Mouse (Mus musculus) urinary bladder, adult 2 months (tissue): ENCODE data around the gene Rtbdn. TPM values are rescaled to one million over a fixed set of nuclear protein-coding genes. Genes with fewer than 3 reads are reported as not detected.

ENCODE experiments used
- DNase-seq: peaks from one replicate; pipeline ENCODE4 v3.0.0; 2022; ENCODE audit warnings: low spot score
- polyA plus RNA-seq: library from polyadenylated mRNA; depleted of rRNA; stranded (reverse); fragments of >200 nt; gene quantifications from 2 replicates; pipeline ENCODE4 v1.2.3, GENCODE M21; 2012

Rtbdn gene
- polyA plus RNA-seq, 1 experiment: not detected

DNA sequence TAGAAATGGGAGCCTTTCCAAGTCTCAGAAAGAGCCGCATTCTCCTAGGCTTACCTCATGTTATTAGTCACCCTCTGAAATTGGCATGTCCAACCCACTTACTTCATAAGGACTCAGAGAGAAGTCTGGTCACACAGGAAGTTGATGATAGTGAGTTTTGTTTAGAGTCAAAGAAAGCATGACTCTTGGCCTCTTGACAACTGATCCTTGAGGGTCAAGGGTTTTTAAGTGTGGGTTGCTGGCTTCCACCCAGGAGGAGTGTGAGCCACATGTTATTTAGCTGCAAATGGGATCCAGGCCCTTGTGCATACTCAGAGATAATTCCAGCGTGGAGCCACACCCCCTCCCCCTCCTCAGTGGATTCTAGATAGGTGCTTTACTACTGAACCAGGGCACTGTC lies 25.2 kb upstream of the Rtbdn start:
- no peak for DNase-seq

DNA sequence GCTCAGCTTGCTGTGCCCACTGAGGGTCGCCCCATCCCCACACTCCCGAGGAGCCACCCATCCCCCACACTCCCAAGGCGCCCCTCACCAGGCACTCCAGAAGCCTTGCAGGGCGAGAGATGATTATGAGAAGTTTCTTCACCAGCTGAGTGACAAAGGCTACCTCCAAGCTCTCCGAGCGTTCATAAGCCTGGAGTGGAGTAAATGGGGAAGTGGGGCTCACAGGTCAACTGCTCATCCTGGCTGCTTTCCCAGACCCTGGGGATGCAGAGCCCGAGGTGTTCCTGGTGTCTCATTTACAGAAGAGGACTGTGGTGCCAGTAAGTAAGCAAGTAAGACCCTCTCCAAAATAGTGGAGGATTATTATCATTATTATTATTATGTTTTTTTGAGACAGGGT lies 21.2 kb upstream of the Rtbdn start:
- DNase-seq: no peak

DNA sequence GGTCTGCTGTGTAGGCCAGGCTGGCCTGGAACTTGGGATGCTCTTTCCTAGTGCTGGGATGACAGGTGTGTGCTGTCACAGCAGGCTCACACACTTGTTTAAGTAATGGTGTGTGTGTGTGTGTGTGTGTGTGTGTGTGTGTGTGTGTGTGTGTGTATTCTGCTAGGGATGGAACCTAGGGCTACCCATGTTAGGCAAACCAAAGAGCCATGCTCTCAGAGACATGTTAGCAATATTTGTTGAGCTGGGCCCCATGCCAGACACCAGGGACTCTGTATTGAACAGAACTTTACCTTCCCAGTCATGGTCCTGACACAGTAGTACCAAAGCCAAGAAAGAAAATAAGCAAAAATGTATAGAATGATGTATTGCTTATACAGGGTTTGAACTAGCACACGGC lies 19.3 kb upstream of the Rtbdn start:
- DNase-seq: no peak

DNA sequence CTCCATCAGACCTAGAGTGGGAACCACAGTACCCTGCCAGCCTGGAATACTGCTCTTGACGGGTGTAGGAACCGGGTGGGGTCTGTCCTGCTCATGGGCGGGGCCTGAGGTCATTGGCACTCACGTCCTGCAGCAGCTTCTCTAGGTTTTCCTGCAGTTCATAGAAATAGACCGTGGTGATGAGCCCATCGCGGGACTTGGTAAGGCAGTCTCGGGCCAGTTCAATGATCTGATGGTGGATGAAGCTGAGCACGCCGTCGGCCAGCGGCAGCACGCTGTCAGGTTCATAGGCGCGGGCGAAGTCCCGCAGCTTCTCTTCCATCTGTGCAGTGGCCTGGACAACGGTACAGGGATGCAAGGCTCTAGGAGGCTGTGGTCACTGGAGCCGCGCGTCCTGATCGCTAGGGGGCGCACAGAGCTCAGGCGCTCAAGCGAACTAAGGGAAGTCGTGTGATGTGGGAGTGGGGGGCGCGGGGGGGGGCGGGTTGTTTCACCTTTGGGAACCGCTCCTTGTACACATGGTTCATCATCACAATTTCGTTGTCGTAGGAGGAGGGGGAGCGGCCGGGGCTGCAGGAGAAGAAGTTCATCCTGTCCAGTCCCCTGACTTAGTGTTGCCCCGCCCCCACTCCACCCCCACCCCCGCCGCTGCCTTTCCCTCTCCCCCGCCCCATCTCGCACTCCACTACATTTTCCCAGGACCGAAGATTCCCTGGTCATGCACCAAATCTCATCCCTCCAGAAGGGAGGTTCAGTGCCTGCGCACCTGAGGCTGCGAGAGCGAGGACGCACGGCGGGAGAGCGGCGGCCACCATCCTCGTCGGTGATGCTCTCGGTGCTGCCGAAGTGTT lies 18.1 kb upstream of the Rtbdn start:
- no peak for DNase-seq

DNA sequence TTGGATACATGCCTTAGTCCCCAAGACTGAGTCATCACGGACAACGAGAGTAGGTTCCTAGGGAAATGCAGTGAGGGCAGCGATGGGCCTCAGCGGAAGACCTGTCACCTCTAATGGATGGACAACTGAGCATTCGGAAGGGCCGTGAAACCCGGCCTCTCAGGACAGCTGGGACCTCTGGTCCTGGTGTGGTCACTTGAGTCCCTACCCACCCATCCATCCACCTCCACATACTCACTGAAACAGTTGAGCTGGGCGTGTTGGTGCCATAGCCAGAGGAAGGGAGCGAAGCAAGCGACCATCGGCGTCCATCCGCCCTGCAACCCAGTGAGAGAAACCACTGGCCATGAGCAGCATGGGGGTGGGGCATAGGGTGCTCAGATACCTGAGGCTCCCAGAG lies 16.2 kb upstream of the Rtbdn start:
- DNase-seq: no peak

DNA sequence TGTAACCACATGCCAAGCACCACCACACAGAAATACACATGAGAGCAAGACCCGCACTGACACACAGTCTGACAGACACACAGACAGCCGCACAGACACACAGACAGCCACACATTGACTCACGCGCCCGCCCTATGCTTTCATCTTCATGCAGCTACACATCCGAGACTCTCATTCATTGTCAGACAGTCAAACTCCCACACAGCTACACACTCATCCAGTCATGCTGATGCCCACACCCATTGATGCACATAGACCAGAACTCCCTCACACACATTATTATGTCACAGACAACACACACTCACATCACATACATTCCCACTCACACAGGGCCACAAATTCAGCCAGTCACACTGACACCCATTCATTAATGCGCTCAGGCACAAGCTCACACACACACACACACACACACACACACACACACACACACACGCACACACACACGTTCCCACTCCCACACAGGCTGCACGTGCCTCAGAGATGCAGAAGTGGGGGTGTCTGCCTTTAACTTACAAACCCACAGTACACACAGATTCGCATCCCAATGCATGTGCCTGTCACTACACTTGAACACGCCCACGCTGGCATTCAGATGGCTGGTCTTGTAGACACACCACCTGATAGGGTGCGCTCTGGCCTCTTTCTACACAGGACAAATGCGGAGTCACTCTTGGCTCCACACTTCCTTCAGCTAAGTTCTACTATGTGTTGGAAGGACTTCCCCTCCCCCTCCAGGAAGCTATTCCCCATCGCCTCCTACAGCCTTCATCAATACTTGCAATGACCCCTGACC lies 12.8 kb upstream of the Rtbdn start:
- no peak for DNase-seq

DNA sequence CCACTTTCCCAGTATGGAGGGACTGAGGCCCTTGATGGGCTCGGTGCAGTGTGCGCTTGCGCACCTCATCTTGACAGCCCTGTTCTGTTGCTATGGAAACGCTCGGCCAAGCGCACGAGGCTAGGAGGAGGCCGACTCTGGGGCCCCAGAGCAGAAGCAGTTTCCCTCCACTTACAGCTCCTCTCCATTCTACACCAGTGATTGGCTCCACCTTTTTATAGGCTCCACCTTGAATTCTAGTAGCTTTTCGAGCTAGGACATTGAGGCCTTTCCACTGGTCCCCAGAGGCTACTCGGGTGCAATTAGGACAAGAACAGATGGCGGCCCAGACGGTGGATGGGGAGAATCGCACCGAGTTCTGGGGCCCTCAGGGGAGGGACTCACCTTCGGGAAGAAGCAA lies 11.9 kb upstream of the Rtbdn start:
- no peak for DNase-seq

DNA sequence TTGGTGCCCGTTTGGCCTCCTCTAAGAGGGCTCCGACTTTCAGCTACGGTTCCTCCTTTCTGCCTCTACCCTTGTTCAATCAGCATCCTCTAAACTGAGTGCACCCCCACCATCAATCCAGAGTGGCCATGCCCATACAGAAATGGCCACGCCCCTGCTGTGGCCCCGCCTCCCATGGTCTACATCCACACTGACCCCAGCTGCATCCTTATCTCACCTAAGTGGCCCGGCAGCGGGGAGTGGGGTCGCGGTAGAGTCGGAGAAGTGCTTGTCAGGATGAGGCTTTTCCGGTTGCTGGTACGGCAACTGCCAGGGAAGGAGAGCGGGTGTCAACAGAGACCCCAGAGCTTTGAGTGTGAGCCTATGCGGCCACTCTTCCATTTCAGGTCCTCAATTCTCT lies 11.3 kb upstream of the Rtbdn start:
- DNase-seq: no peak

DNA sequence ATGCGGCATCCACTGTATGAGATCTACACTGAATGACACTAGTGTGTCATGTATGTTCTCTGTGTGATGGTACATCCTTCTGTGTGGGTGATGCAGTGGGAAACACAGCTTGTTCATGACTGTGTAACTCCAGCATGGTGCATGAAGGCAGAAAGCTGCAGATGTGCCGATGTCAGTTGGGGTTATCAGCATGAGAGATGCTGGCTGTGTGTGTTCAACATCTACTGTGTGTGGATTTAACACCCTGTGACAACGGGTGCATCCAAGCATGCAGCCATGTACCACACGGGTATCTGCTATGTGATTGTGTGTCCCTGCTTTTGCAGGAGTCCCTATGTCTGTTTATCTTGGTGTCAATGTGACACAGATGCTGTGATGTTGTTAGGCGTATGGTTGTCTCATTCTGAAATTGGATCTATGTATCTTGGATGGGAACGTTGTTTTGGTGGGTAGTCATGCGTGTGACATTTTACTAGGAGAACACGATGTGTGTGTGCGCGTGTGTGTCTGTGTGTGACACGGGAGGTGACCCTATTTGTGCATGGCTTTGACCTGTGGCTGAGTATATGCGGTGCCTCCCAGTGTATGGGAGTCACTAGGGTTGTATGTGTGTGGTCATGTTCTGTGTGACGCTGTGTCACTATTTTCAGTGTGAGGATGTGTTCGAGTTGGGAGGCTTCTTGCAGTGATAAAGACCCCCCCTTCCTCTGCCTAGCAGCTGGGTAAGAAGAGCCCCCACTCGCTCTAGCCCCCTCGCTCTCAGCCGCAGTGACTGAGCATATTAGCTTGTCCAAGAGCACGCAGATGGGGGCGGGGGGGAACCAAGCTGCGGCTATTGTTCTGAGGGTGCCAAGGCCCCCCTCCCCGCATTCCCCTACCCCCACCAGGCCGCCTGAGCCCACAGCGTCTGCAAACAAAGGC lies 10.5 kb upstream of the Rtbdn start:
- DNase-seq: no peak

DNA sequence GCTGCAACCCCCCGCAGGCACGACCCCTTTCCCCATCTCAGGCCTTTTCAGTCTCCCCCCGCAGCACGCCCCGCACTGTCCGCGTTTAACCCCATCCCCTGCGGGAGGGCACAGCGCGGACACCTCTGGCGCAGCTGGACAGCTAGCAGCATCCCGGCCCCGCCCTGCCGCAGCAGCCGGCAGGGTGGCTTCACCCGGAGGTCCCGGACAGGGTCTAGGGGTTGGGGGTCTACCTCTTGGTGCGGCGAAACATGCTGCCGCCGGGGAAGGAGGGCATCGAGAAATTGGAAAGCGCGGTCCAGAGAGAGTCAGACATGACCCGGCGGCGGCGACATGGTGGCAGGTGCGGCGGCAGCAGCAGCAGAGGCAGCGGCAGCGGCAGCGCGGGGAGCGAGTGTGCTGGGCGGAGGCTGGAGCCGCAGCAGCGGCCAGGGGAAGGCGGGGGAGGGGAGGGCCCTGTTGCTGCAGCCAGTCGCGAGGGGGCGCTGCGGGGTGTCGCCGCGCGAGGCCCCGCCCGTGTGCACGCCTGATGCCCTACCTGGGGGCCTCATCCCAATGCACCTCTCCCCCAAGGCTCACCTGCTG lies 9.7 kb upstream of the Rtbdn start, which contains the start of gene Mast1:
Mast1 (minus strand) TSS at position 398 of the 585 bp plus-strand sequence.
- peak; percentile 47 for DNase-seq

DNA sequence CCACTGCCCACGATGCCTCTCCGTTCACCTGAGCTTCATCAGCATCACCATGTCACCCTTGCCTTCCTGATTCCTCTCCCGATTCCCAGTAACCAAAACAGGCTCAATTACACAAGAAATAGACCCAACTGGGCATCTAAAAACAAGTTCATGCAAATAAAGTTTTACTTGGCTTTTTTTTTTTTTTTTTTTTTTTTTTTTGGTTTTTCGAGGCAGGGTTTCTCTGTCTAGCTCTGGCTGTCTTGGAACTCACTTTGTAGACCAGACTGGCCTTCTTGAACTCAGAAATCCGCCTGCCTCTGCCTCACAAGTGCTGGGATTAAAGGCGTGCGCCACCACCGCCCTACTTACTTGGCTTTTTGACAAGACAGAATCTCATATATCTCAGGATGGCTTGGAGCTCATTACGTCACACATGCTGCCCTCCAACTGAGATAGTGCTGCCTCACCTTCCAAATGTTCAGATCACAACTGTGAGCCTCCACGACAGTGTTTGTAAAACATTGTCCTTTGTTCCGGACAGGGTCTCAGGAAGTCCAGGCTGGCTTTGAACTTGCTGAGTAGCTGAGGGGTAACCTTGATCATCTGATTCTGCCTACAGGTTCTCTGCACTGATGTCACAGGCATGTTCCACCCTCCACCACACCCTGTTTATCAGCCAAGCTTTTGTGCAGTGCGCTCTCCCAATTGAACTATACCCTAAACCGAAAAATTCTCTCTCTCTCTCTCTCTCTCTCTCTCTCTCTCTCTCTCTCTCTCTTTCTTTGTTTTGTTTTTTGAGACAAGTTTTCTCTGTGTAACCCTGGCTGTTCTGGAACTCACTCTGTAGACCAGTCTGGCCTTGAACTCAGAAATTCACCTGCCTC lies 8.9 kb upstream of the Rtbdn start:
- DNase-seq: no peak

DNA sequence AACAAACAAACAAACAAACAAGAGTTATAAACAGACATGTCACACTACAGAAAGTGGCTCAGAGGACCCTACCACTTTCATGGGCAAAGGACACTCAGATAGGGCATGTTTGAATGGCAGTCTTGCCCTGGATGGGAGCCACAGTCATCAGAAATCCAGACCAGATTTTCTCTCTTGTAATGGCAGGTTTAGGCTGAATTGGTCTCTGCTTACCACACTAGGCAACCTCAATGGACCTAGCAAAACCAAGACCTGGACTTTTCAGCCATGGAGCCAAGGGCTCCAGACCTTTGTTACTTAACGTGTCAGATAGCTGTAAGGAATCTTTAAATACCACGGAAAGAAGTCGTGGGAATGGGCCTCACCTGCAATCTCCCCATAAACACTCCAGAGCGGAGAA lies 3.1 kb upstream of the Rtbdn start:
- no peak for DNase-seq

DNA sequence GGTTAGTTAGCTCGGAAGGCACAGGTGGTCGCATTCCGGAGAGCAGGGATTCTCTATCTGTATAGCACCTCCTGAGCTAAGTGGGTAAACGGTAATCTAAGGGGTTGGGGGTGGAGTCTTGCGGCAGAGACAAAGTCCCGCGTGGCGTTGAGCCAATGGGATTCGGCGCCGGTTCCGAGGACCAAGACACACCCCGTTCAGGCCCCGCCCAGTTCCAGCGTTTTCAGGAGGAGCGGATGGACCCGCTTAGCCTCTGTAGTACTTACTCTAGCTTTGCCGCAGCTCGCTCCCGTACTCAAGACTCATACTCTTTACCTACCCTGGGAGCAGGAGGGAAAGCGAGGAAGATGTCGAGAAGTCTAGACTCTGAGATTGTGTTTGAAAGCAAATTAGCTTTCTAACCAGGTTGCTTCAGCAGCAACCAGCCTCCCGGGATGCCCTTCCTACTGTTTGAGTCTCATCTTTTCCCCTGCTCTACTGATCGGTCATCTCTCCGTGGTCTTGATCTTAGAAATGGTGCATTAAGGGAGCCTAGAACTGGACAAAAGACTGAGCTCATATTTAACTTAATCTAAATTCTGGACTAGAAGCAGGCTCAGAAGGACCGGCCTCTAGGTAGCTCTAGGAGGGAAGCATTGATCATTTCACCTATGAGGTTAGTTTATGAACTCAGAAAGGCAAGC lies 2.2 kb upstream of the Rtbdn start:
- no peak for DNase-seq

DNA sequence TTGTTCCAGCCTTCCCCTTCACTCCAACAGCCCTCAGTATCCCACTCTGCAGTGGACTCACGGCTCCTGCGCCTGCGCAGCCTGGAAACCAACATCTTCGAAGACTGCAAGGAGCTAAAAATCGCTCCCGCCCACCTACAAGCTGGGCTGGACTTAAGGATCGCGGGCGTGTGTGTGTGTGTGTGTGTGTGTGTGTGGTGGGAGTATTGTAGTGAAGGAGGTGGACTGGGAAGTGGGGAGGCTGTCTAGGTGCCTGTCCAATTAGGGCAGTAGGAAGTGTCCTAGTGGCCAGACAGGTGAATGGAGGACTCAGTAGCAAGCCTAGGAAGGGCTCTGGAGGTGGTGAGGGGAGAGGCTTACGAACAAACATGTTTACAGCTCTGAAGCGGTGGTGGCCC lies 1.6 kb upstream of the Rtbdn start:
- no peak for DNase-seq

DNA sequence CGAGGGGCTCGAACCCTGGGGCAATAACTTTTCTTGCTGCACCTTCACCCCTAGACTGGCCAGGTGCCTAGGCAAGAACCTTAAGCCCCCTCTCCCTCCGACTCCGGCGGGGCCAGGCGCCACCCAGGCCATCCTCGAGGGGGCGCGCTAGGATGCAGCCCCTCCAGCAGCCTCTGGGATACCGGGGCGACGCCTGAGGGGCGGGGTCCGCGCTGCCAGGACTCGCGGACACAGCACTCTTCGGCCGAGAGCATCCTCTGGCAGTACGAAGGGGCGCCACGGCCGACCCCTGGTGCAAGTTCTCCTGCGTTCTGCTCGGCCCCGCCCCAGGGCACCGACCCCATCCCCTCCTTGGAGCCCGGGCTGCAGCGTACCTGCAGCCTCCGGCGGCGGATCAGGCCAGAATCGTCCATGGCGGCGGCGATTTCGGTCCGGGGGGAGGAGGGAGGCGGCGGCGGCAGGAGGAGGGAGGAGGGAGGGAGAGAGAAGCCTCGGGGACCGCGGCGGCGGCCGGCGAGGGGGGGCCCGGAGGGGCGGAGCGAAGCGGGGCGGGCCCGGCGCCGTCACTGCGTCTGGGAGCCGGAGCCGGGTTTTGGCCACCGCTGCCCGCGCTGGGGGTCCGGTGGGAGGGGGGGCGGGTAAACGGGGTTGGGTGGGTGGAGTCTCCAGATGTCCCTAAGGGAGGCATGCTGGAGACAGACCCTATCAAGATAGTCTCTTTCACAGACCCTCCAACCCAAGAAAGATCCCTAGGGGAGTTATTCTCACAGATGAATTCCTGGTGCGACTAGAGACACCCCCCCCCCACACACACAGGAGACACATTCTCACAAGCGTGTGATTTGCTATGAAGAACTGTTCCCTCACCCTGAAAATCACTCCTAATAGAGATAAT lies 911 bp upstream of the Rtbdn start:
- no peak for DNase-seq

DNA sequence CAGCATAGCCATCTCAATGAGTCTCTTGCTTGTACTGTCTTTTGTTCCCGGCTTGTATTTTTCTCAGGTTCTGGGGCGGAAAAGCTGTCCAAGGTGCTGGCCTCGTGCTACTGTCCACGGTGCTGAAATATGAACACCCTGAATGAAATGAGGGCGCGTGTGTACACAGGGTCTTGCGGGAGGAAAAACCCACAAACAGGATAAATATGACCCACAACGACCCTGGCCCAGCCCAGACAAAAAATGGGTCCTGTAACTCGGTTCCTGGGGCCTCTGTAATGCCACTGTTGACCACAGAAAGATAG lies 402 bp downstream of the Rtbdn start:
- no peak for DNase-seq

DNA sequence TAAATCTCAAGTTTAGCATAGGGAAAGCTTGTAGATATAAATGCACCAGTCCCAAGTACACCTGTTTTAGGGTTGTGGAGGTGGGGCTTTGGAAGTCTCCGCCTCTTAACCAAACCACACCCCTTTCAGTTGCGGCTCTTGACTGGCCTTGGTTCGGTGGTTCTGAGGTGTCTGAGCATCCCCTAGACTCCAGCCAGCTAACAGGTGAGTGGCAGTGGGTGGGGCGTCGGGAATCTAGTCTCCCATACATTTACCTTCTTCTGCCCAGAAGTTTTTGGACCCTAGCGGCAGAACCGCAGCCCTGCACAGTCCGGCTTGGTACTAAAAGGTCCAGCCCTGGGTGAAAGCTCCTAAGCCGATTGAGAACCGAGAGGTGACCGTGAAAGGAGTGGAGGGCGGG lies 3.0 kb downstream of the Rtbdn start:
- no peak for DNase-seq

DNA sequence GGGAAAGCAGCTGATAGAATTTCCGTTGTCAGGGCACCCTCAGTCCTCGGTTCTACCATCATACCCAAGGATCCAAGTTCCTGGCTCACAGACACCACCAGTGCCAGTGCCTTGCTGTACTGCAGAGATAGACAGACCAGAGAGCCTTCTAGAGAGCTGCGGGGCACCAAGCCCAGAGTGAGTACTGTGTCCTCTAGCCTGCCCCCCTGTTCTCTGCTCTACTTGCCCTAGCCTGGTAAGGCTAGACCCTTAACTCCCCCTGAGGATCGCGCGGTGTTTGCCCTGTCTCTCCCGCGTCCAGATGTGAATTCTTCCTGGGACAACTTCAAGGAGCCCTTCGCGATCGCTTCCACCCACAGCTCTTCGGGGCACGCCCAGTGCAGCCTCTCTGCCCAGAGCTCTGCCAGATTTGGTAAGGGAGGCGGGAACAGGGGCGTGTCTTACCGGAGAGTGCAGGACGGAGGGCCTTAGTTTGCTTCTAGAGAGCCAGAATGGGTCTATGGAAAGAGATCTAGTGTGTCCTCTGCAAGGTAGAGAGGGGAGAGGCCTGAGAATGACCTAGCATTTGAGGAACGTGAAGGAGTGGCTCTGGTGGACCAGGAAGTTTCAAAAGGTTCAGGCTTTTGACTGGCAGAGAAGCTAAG lies 5.9 kb downstream of the Rtbdn start:
- no peak for DNase-seq

DNA sequence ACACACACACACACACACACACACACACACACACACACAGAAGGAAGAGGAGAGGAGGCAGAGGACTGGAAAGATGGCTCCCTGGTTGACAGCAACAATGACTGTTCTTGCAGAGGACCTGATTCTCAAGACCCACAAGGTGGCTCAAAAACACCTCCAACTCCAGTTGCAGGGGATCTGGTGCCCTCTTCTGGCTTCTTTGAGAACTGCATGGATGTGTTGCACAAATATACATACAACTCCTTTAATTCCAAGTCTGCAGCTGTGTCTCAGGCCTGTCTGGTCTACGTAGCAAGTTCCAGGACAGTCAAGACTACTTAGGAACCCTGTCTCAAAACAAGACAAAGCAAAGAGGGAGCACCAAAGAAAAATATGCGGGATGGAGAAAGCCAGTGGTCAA lies 10.0 kb downstream of the Rtbdn start:
- DNase-seq: no peak
